13 mouse cellular contexts compared by ENCODE assay signal in genomic region chr2:26399647-26400046, GRCm38 (mm10). TPM values are rescaled to one million over a fixed set of nuclear protein-coding genes. Genes with fewer than 3 reads are reported as not detected.
DNase-seq lines count a peak whose midpoint lies in the region; ATAC-seq lines count a peak whose summit lies in the region.
"Had no signal": no experiment of that assay in that cellular context is flagged by ENCODE, and none has a peak within 500 bp of the region (broad histone marks: within the 10 kb centered on the region; RNA-seq: fewer than 3 reads in every experiment).

No protein-coding gene starts in this region.

- 0 out of 2 replicates have a peak, but pooled peaks cover 3% of the 10 kb centered on the region for H3K4me1 ChIP-seq in heart, embryonic 11.5 days (ENCODE audit: control insufficient read depth, insufficient read depth, low read length)
- H3K4me1 ChIP-seq in liver, embryonic 12.5 days = peaks cover 26% of the 10 kb centered on the region

- 0 out of 2 replicates have a peak, but pooled peaks have one; percentile 12 for ATAC-seq in heart, embryonic 11.5 days (replicated peaks; ENCODE audit: insufficient number of reproducible peaks, low FRiP score, low TSS enrichment)
- ATAC-seq in liver, embryonic 12.5 days = peak; percentile 55
- no peak for ATAC-seq in megakaryocyte progenitor cell, adult 5-6 weeks (replicated peaks; ENCODE audit: poor library complexity)
- ATAC-seq: forebrain, embryonic 14.5 days had no signal

- no peak overlapping the region for H3K27ac ChIP-seq in heart, embryonic 11.5 days (ENCODE audit: low read depth, low read length)
- no peak overlapping the region; the same call in 1 of the 2 replicates for H3K27ac ChIP-seq in liver, embryonic 12.5 days
- H3K27ac ChIP-seq: limb, embryonic 12.5 days had no signal

- H3K9me3 ChIP-seq in heart, embryonic 11.5 days (replicated peaks; ENCODE audit: control insufficient read depth, low read length) = no peaks in the 10 kb centered on the region
- H3K9me3 ChIP-seq in liver, embryonic 12.5 days (replicated peaks) = no peaks in the 10 kb centered on the region
- H3K9me3 ChIP-seq: limb, embryonic 12.5 days had no signal

- H3K4me3 ChIP-seq in heart, embryonic 11.5 days (ENCODE audit: low read depth, low read length) = no peak overlapping the region
- H3K4me3 ChIP-seq in liver, embryonic 12.5 days = no peak overlapping the region
- H3K4me3 ChIP-seq: limb, embryonic 12.5 days had no signal

- H3K9ac ChIP-seq in heart, embryonic 11.5 days (ENCODE audit: low read depth, low read length) = no peak overlapping the region
- H3K9ac ChIP-seq in liver, embryonic 12.5 days = no peak overlapping the region
- H3K9ac ChIP-seq: limb, embryonic 12.5 days had no signal

- H3K36me3 ChIP-seq in heart, embryonic 11.5 days (ENCODE audit: control insufficient read depth, insufficient read depth, low read length) = peaks cover 50% of the 10 kb centered on the region
- peaks cover 90% of the 10 kb centered on the region for H3K36me3 ChIP-seq in liver, embryonic 12.5 days

- peak; percentile 56 for DNase-seq in kidney, adult 18-20 months
- no peak for DNase-seq in kidney, postnatal 10 days
- peak; percentile 29 to 47 for DNase-seq in gastrocnemius, adult 8-10 months (ENCODE audit: low spot score in 2 of 2)
- no peak for DNase-seq in ovary, postnatal 14 days (ENCODE audit: low spot score)
- DNase-seq in layer of hippocampus, adult 9-10 months (ENCODE audit: low spot score) = no peak
- DNase-seq: adrenal gland, postnatal 14 days; cerebellum, adult 11 months; thymus, postnatal 36 days had no signal

- WGBS in heart, embryonic 11.5 days (ENCODE audit: insufficient replicate concordance) = 60% methylated on average over 5 of the region's 5 CpGs
- 72% methylated on average over 5 of the region's 5 CpGs for WGBS in liver, embryonic 12.5 days (ENCODE audit: insufficient replicate concordance)

- H3K4me2 ChIP-seq in heart, embryonic 11.5 days = no peak overlapping the region
- no peak overlapping the region for H3K4me2 ChIP-seq in liver, embryonic 12.5 days
- H3K4me2 ChIP-seq: limb, embryonic 12.5 days had no signal

- H3K27me3 ChIP-seq in heart, embryonic 11.5 days (ENCODE audit: control insufficient read depth, insufficient read depth, low read length) = no peaks in the 10 kb centered on the region
- no peaks in the 10 kb centered on the region for H3K27me3 ChIP-seq in liver, embryonic 12.5 days (replicated peaks)
- H3K27me3 ChIP-seq: limb, embryonic 12.5 days had no signal

RNA-seq across cellular contexts. Expression of gene Inpp5e, which starts 9.4 kb away (rescaled TPM):
- total RNA-seq in gastrocnemius, adult 8-10 months (2022) = 1 to 10 TPM; 9.0 to 9.6 (median 9.2) TPM
- polyA plus RNA-seq in heart, embryonic 11.5 days (2014; fragmentation: Nextera tagmentation; extraction: Ambion mirVana) = 14.1 and 14.2 TPM in 2 replicates
- polyA plus RNA-seq in liver, embryonic 12.5 days (2016; fragmentation: Nextera tagmentation; extraction: Ambion mirVana) = 10.1 and 12.3 TPM in 2 replicates
- 13.5 and 13.9 TPM in 2 replicates for total RNA-seq in megakaryocyte progenitor cell, adult 5-6 weeks (2015)
- 5.3 and 7.1 TPM in 2 replicates for total RNA-seq in megakaryocyte progenitor cell, adult 5-6 weeks (2017)

RNA-seq across cellular contexts. Expression of gene Pmpca, which starts 10.5 kb away (rescaled TPM):
- total RNA-seq in gastrocnemius, adult 8-10 months (2022) = 100 to 1,000 TPM; 132 to 147 (median 133) TPM
- 112 and 134 TPM in 2 replicates for polyA plus RNA-seq in heart, embryonic 11.5 days (2014; fragmentation: Nextera tagmentation; extraction: Ambion mirVana)
- 108 and 110 TPM in 2 replicates for polyA plus RNA-seq in liver, embryonic 12.5 days (2016; fragmentation: Nextera tagmentation; extraction: Ambion mirVana)
- total RNA-seq in megakaryocyte progenitor cell, adult 5-6 weeks (2015) = 36.7 and 50.1 TPM in 2 replicates
- 52.8 and 62.4 TPM in 2 replicates for total RNA-seq in megakaryocyte progenitor cell, adult 5-6 weeks (2017)

RNA-seq across cellular contexts. Expression of gene Entr1, which starts 10.5 kb away (rescaled TPM):
- 10 to 100 TPM; 17.8 to 28.0 (median 24.8) TPM for total RNA-seq in gastrocnemius, adult 8-10 months (2022)
- 87.4 and 89.1 TPM in 2 replicates for polyA plus RNA-seq in heart, embryonic 11.5 days (2014; fragmentation: Nextera tagmentation; extraction: Ambion mirVana)
- 74.9 and 76.2 TPM in 2 replicates for polyA plus RNA-seq in liver, embryonic 12.5 days (2016; fragmentation: Nextera tagmentation; extraction: Ambion mirVana)
- total RNA-seq in megakaryocyte progenitor cell, adult 5-6 weeks (2015) = 44.4 and 53.5 TPM in 2 replicates
- 33.6 and 37.9 TPM in 2 replicates for total RNA-seq in megakaryocyte progenitor cell, adult 5-6 weeks (2017)

RNA-seq across cellular contexts. Expression of gene Snapc4, which starts 19.2 kb away (rescaled TPM):
- 1 to 10 TPM; 3.0 to 8.2 (median 4.9) TPM for total RNA-seq in gastrocnemius, adult 8-10 months (2022)
- polyA plus RNA-seq in heart, embryonic 11.5 days (2014; fragmentation: Nextera tagmentation; extraction: Ambion mirVana) = 16.8 and 18.2 TPM in 2 replicates
- polyA plus RNA-seq in liver, embryonic 12.5 days (2016; fragmentation: Nextera tagmentation; extraction: Ambion mirVana) = 20.6 and 24.7 TPM in 2 replicates
- total RNA-seq in megakaryocyte progenitor cell, adult 5-6 weeks (2015) = 15.6 and 23.2 TPM in 2 replicates
- total RNA-seq in megakaryocyte progenitor cell, adult 5-6 weeks (2017) = 35.6 and 41.8 TPM in 2 replicates

RNA-seq across cellular contexts. Expression of gene Card9, which starts 38.9 kb away (rescaled TPM):
- total RNA-seq in gastrocnemius, adult 8-10 months (2022) = under 1 TPM; 0.22 to 0.51 (median 0.47) TPM
- 0.38 and 0.59 TPM in 2 replicates for polyA plus RNA-seq in heart, embryonic 11.5 days (2014; fragmentation: Nextera tagmentation; extraction: Ambion mirVana)
- polyA plus RNA-seq in liver, embryonic 12.5 days (2016; fragmentation: Nextera tagmentation; extraction: Ambion mirVana) = 1.2 and 1.3 TPM in 2 replicates
- total RNA-seq in megakaryocyte progenitor cell, adult 5-6 weeks (2015) = 27.3 and 33.3 TPM in 2 replicates
- 99.2 and 121 TPM in 2 replicates for total RNA-seq in megakaryocyte progenitor cell, adult 5-6 weeks (2017)

Comparison
In these comparisons a context has a peak if more than half of its experiments do, and no peak if none do; other contexts are left out.
1. DNase-seq: peak in kidney, adult 18-20 months (single experiment) and gastrocnemius, adult 8-10 months (2 of 2); none in kidney, postnatal 10 days (single experiment), ovary, postnatal 14 days (single experiment) and layer of hippocampus, adult 9-10 months (single experiment).